Mouse (Mus musculus): Measurements from ENCODE around the gene Ampd3. TPM values are rescaled to one million over a fixed set of nuclear protein-coding genes. Genes with fewer than 3 reads are reported as not detected.

The Ampd3 gene
- polyA plus RNA-seq, 1 experiment from 2014 or later = 1.2 TPM

- H3K27ac ChIP-seq = no peak overlapping the region
- no peaks in the 10 kb centered on the region for H3K36me3 ChIP-seq (replicated peaks)
- H3K4me2 ChIP-seq = no peak overlapping the region
- ATAC-seq (ENCODE audit: low FRiP score) = no peak
- no peak overlapping the region for H3K9ac ChIP-seq
- no peak overlapping the region for H3K4me3 ChIP-seq (replicated peaks)
- no peaks in the 10 kb centered on the region for H3K4me1 ChIP-seq
- 87% methylated on average over 8 of the region's 8 CpGs for WGBS
- H3K9me3 ChIP-seq = no peaks in the 10 kb centered on the region
- no peaks in the 10 kb centered on the region for H3K27me3 ChIP-seq
Observed at GRCm38 (mm10) chr7:110854927-110855546, 87.0 kb downstream of the Ampd3 start.

- no peaks in the 10 kb centered on the region for H3K9me3 ChIP-seq
- ATAC-seq (ENCODE audit: low FRiP score) = no peak
- 68% methylated on average over 1 of the region's 1 CpGs for WGBS
- H3K4me3 ChIP-seq (replicated peaks) = no peak overlapping the region
- no peaks in the 10 kb centered on the region for H3K36me3 ChIP-seq (replicated peaks)
- H3K27ac ChIP-seq = no peak overlapping the region
- no peak overlapping the region for H3K4me2 ChIP-seq
- H3K9ac ChIP-seq = no peak overlapping the region
- no peaks in the 10 kb centered on the region for H3K27me3 ChIP-seq
- no peaks in the 10 kb centered on the region for H3K4me1 ChIP-seq
Observed at GRCm38 (mm10) chr7:110855604-110856003, 87.6 kb downstream of the Ampd3 start.

- H3K9me3 ChIP-seq = no peaks in the 10 kb centered on the region
- no peak for ATAC-seq (ENCODE audit: low FRiP score)
- H3K27me3 ChIP-seq = no peaks in the 10 kb centered on the region
- H3K27ac ChIP-seq = no peak overlapping the region
- no peak overlapping the region for H3K4me3 ChIP-seq (replicated peaks)
- no peak overlapping the region for H3K9ac ChIP-seq
- 83% methylated on average over 5 of the region's 5 CpGs for WGBS
- peaks cover 4% of the 10 kb centered on the region; the same call in 1 of the 2 replicates for H3K4me1 ChIP-seq
- H3K36me3 ChIP-seq (replicated peaks) = no peaks in the 10 kb centered on the region
- H3K4me2 ChIP-seq = no peak overlapping the region
Observed at GRCm38 (mm10) chr7:110860129-110860528, 92.1 kb downstream of the Ampd3 start.

Small RNA genes lying within 50 kb of the gene (microRNA-seq; reads per million reads assigned to microRNA genes)
- not detected for gene Gm47282

Other genes with a start within 250 kb of the Ampd3 start
- gene Sbf2, start 153.3 kb upstream of the Ampd3 start, polyA plus RNA-seq (2016; fragmentation: Nextera tagmentation; extraction: Ambion mirVana) = 62.2 and 63.3 TPM in 2 replicates
- gene Adm, start 140.5 kb upstream of the Ampd3 start, polyA plus RNA-seq (2016; fragmentation: Nextera tagmentation; extraction: Ambion mirVana) = 3.0 and 3.1 TPM in 2 replicates
- gene Rnf141, start 76.3 kb downstream of the Ampd3 start, polyA plus RNA-seq (2016; fragmentation: Nextera tagmentation; extraction: Ambion mirVana) = 25.8 and 29.1 TPM in 2 replicates
- 3.0 and 3.3 TPM in 2 replicates for gene Lyve1, start 95.0 kb downstream of the Ampd3 start, polyA plus RNA-seq (2016; fragmentation: Nextera tagmentation; extraction: Ambion mirVana)
- 0.94 and 0.96 TPM in 2 replicates for gene Mrvi1, start 214.3 kb downstream of the Ampd3 start, polyA plus RNA-seq (2016; fragmentation: Nextera tagmentation; extraction: Ambion mirVana)